Mouse (Mus musculus) liver, embryonic 11.5 days (tissue): ENCODE results near the gene Zic2. TPM values are rescaled to one million over a fixed set of nuclear protein-coding genes. Genes with fewer than 3 reads are reported as not detected.
"Not testable (repeated sequence)": the region's sequence is repeated elsewhere in the genome, so short reads cannot be mapped to it uniquely, and the experiment has no call there.

ENCODE experiments used
- ATAC-seq: fragments of 200-750 bp; cut with Nextera tagmentation; replicated peaks from 2 replicates; pipeline ENCODE4 v1.8.0; 2017; ENCODE audit warnings: moderate number of reproducible peaks, mild to moderate bottlenecking, moderate TSS enrichment, moderate library complexity; ENCODE audit not compliant: low FRiP score
- DNase-seq: peaks from one replicate; pipeline ENCODE4 v3.0.0-alpha.2; 2017; ENCODE audit warnings: low spot score
- H3K27ac ChIP-seq: fragments of 300-500 bp; sonication (generic); 2 replicates; pipeline ENCODE4 v1.5.1; 2014; ENCODE audit warnings: mild to moderate bottlenecking, low read depth, low read length, control low read depth
- H3K27me3 ChIP-seq: fragments of 300-500 bp; sonication (generic); replicated peaks from 2 replicates; pipeline ENCODE4 v1.6.1; 2014; ENCODE audit warnings: low read length, mixed read lengths; ENCODE audit not compliant: control insufficient read depth, insufficient read depth
- H3K36me3 ChIP-seq: fragments of 300-500 bp; sonication (generic); 2 replicates; pipeline ENCODE4 v1.6.1; 2014; ENCODE audit warnings: mild to moderate bottlenecking, low read length, moderate library complexity, mixed read lengths; ENCODE audit not compliant: control insufficient read depth, insufficient read depth
- H3K4me1 ChIP-seq: fragments of 300-500 bp; sonication (generic); replicated peaks from 2 replicates; pipeline ENCODE4 v1.6.1; 2014; ENCODE audit warnings: low read length, mixed read lengths; ENCODE audit not compliant: control insufficient read depth, insufficient read depth
- H3K4me2 ChIP-seq: fragments of 300-500 bp; sonication (generic); 2 replicates; pipeline ENCODE4 v1.6.1; 2014; ENCODE audit warnings: mild to moderate bottlenecking, control low read depth, moderate library complexity
- H3K4me3 ChIP-seq: fragments of 300-500 bp; sonication (generic); 2 replicates; pipeline ENCODE4 v1.5.1; 2014; ENCODE audit warnings: low read depth, low read length, control low read depth
- H3K9ac ChIP-seq: fragments of 300-500 bp; sonication (generic); 2 replicates; pipeline ENCODE4 v1.6.1; 2014; ENCODE audit warnings: low read depth, low read length, control low read depth
- H3K9me3 ChIP-seq: fragments of 300-500 bp; sonication (generic); 2 replicates; pipeline ENCODE4 v1.6.1; 2016; ENCODE audit warnings: low read length, inconsistent platforms, mixed read lengths; ENCODE audit not compliant: control insufficient read depth
- WGBS: fragments of 180-500 bp; shearing (Covaris S2); extraction: QIAGEN DNeasy Blood & Tissue Kit; methylation state at CpG from one replicate; pipeline ENCODE4 v1.1.7; 2014; 5-methylcytosine and 5-hydroxymethylcytosine counted together
- polyA plus RNA-seq: library from polyadenylated mRNA; unstranded; fragments of >200 nt; fragmentation: Nextera tagmentation; extraction: Ambion mirVana; gene quantifications from 2 replicates; pipeline ENCODE4 v1.2.1, GENCODE M21; 2014

Zic2 gene
- polyA plus RNA-seq, 1 experiment from 2014 or later = not detected

- not testable (repeated sequence) for H3K4me3 ChIP-seq, H3K4me2 ChIP-seq, DNase-seq, H3K9me3 ChIP-seq, H3K9ac ChIP-seq, H3K4me1 ChIP-seq, H3K27ac ChIP-seq, ATAC-seq, H3K36me3 ChIP-seq
- peaks cover 53% of the 10 kb centered on the region for H3K27me3 ChIP-seq
- 81% methylated on average over 10 of the region's 12 CpGs for WGBS
These were observed 15.9 kb upstream of the Zic2 start for GRCm38 (mm10) chr14:122459332-122459731.

- DNase-seq (no peak), ATAC-seq (no peak)
- no peaks in the 10 kb centered on the region for H3K36me3 ChIP-seq
- no peak overlapping the region for H3K4me3 ChIP-seq
- H3K4me1 ChIP-seq = peaks cover 5% of the 10 kb centered on the region; the same call in 1 of the 2 replicates
- no peak overlapping the region for H3K27ac ChIP-seq
- H3K27me3 ChIP-seq = peaks cover 53% of the 10 kb centered on the region
- 91% methylated on average over 1 of the region's 1 CpGs for WGBS
- no peaks in the 10 kb centered on the region for H3K9me3 ChIP-seq
- no peak overlapping the region for H3K4me2 ChIP-seq
- no peak overlapping the region for H3K9ac ChIP-seq
These were observed 15.5 kb upstream of the Zic2 start for GRCm38 (mm10) chr14:122459776-122460175.

- no peak overlapping the region for H3K4me3 ChIP-seq
- H3K4me1 ChIP-seq = peaks cover 7% of the 10 kb centered on the region; the same call in 1 of the 2 replicates
- no peak overlapping the region for H3K9ac ChIP-seq
- H3K4me2 ChIP-seq = no peak overlapping the region
- H3K36me3 ChIP-seq = no peaks in the 10 kb centered on the region
- no peak overlapping the region for H3K27ac ChIP-seq
- no peak for DNase-seq
- no peaks in the 10 kb centered on the region for H3K9me3 ChIP-seq
- no peak for ATAC-seq
- peaks cover 53% of the 10 kb centered on the region for H3K27me3 ChIP-seq
- WGBS = 64% methylated on average over 5 of the region's 5 CpGs
These were observed 15.0 kb upstream of the Zic2 start for GRCm38 (mm10) chr14:122460226-122460625.

GRCm38 (mm10) chr14:122461500-122461899 is 13.7 kb upstream of the Zic2 start:
- Histone ChIP-seq H3K4me1 (peaks cover 7% of the 10 kb centered on the region; the same call in 1 of the 2 replicates), H3K4me2 (no peak overlapping the region), H3K27me3 (peaks cover 58% of the 10 kb centered on the region), H3K27ac (no peak overlapping the region), H3K36me3 (no peaks in the 10 kb centered on the region), H3K4me3 (no peak overlapping the region), H3K9me3 (no peaks in the 10 kb centered on the region), H3K9ac (no peak overlapping the region)
- no peak for DNase-seq
- no peak for ATAC-seq
- 51% methylated on average over 3 of the region's 3 CpGs for WGBS

- ATAC-seq (no peak), DNase-seq (no peak)
- H3K4me3 ChIP-seq = no peak overlapping the region
- H3K27ac ChIP-seq = no peak overlapping the region
- no peak overlapping the region for H3K9ac ChIP-seq
- H3K36me3 ChIP-seq = no peaks in the 10 kb centered on the region
- 39% methylated on average over 9 of the region's 9 CpGs for WGBS
- H3K27me3 ChIP-seq = peaks cover 62% of the 10 kb centered on the region
- no peak overlapping the region for H3K4me2 ChIP-seq
- H3K9me3 ChIP-seq = no peaks in the 10 kb centered on the region
- peaks cover 7% of the 10 kb centered on the region; the same call in 1 of the 2 replicates for H3K4me1 ChIP-seq
These were observed 13.3 kb upstream of the Zic2 start for GRCm38 (mm10) chr14:122461966-122462365.

- H3K27ac ChIP-seq = no peak overlapping the region
- peaks cover 69% of the 10 kb centered on the region for H3K27me3 ChIP-seq
- no peak for ATAC-seq
- no peak overlapping the region for H3K9ac ChIP-seq
- no peak for DNase-seq
- peaks cover 7% of the 10 kb centered on the region; the same call in 1 of the 2 replicates for H3K4me1 ChIP-seq
- H3K4me2 ChIP-seq = no peak overlapping the region
- H3K36me3 ChIP-seq = no peaks in the 10 kb centered on the region
- H3K4me3 ChIP-seq = no peak overlapping the region
- 21% methylated on average over 17 of the region's 17 CpGs for WGBS
- H3K9me3 ChIP-seq = no peaks in the 10 kb centered on the region
These were observed 12.6 kb upstream of the Zic2 start for GRCm38 (mm10) chr14:122462689-122463079.

- H3K4me2 ChIP-seq = peak overlapping the region; percentile 84
- H3K9ac ChIP-seq = no peak overlapping the region
- H3K27ac ChIP-seq = no peak overlapping the region
- DNase-seq (peak; percentile 34), ATAC-seq (no peak)
- 1% methylated on average over 40 of the region's 40 CpGs for WGBS
- H3K4me1 ChIP-seq = peaks cover 7% of the 10 kb centered on the region; the same call in 1 of the 2 replicates
- H3K27me3 ChIP-seq = peaks cover 74% of the 10 kb centered on the region
- H3K4me3 ChIP-seq = peak overlapping the region; percentile 57
- no peaks in the 10 kb centered on the region for H3K36me3 ChIP-seq
- no peaks in the 10 kb centered on the region for H3K9me3 ChIP-seq
These were observed 12.0 kb upstream of the Zic2 start for GRCm38 (mm10) chr14:122463080-122463691.

- H3K27ac ChIP-seq, H3K9me3 ChIP-seq, H3K9ac ChIP-seq, H3K4me1 ChIP-seq, H3K36me3 ChIP-seq: not testable (repeated sequence)
- DNase-seq = peak; percentile 66
- Histone ChIP-seq H3K27me3 (peaks cover 81% of the 10 kb centered on the region), H3K4me2 (peak overlapping the region; percentile 84), H3K4me3 (peak overlapping the region; percentile 57)
- peak; percentile 62 for ATAC-seq
- WGBS = under 1% methylated on average over 58 of the region's 58 CpGs
These were observed 11.4 kb upstream of the Zic2 start for GRCm38 (mm10) chr14:122463734-122464341.

- H3K4me2 ChIP-seq = peak overlapping the region; percentile 84
- WGBS = under 1% methylated on average over 62 of the region's 62 CpGs
- H3K9me3 ChIP-seq = no peaks in the 10 kb centered on the region
- DNase-seq (no peak), ATAC-seq (peak; percentile 46)
- H3K36me3 ChIP-seq = no peaks in the 10 kb centered on the region
- no peak overlapping the region for H3K27ac ChIP-seq
- peaks cover 86% of the 10 kb centered on the region for H3K27me3 ChIP-seq
- peak overlapping the region; percentile 57 for H3K4me3 ChIP-seq
- no peak overlapping the region for H3K9ac ChIP-seq
- peaks cover 7% of the 10 kb centered on the region; the same call in 1 of the 2 replicates for H3K4me1 ChIP-seq
These were observed 10.9 kb upstream of the Zic2 start for GRCm38 (mm10) chr14:122464351-122464762.
